Mouse (Mus musculus) Patski (cell line): Measurements from ENCODE around the gene Gm27027. TPM values are rescaled to one million over a fixed set of nuclear protein-coding genes. Genes with fewer than 3 reads are reported as not detected.

Source experiments
- ATAC-seq: fragments of 100-300 bp; one replicate; pipeline ENCODE4 v1.8.0; 2021
- CTCF ChIA-PET: fragments of 350-600 bp; sonication (Branson Sonifier 250); formaldehyde crosslinking; loops from one replicate; lab custom pipeline; 2022; ENCODE audit warnings: inconsistent platforms; lab: Charles Lee
- POLR2A ChIA-PET: fragments of 350-600 bp; sonication (Branson Sonifier 250); formaldehyde crosslinking; loops from one replicate; lab custom pipeline; 2022; ENCODE audit warnings: antibody characterized with exemption, inconsistent platforms; lab: Charles Lee
- DNase-seq: peaks from one replicate; pipeline ENCODE4 v3.0.0-alpha.2; 2011; ENCODE audit warnings: low read depth, low spot score
- H3K27me3 ChIP-seq: fragments of 371-371 bp; one replicate; pipeline ENCODE4 v1.5.1; 2021
- CTCF ChIP-seq: fragments of 100-300 bp; IDR thresholded peaks from one replicate; pipeline ENCODE4 v1.5.1; 2021
- in situ Hi-C: fragments of 300-500 bp; cut with MboI; formaldehyde crosslinking; loops from 3 replicates; pipeline ENCODE4 v1.11.1; 2018; ENCODE audit warnings: low pct_unique_long_range_greater_than_20kb, mixed read lengths
- polyA plus RNA-seq: library from polyadenylated mRNA; unstranded; gene quantifications from one replicate; pipeline ENCODE4 v1.2.3, GENCODE M21; 2021

Gm27027 gene
- polyA plus RNA-seq, 1 experiment from 2014 or later, result not detected

DNA sequence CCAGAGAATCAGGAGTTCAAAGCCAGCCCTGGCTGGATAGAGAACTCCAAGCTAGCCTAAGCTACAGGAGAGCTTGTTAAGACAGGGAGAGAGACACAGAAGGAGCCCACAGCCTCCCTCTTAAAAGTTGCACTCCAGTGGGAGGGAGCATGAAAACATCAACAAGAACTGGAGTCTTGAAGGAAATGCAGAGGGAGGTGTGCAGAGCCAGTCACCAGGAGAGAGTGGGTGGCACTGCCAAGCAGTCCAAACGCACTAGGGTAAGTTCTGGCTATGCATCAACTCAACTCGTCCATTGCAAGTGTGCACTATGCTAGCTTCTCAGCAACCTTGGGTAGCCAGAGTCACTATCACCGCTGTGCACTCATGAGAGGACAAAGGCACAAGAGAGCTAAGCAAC is 37.9 kb downstream of the Gm27027 start:
- no peak for ATAC-seq
- no peak for DNase-seq
- POLR2A ChIA-PET, result no interaction called here
- in situ Hi-C loops, result no loop called here
- peaks cover 22% of the 10 kb centered on the region for H3K27me3 ChIP-seq
- CTCF ChIA-PET, result no interaction called here
- no peak for TF ChIP-seq CTCF

DNA sequence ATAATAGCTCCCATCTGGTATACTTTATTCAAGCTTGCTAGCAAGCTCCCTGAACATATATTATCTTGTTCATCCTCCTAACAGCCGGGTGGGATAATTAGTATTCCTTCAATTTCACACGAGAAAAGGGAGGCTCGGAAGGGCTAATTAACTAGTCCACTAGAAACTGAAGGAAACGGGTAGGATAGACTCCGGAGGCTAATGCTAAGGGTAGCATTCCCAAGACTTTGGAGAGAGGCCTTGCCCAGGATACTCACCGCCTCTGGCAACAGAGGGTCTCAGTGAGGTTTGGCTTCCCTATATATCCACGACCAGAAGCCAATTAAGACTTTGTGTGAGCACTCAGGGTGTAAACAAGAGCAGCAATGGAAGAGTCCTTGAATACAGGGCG is 38.4 kb downstream of the Gm27027 start:
- ATAC-seq (no peak), DNase-seq (no peak)
- TF ChIP-seq CTCF, result no peak
- ChIA-PET POLR2A (interaction anchor here (0.6 kb wide), 1 partner anchor 60 kb away, joined by 3 read pairs; no protein-coding TSS in a partner anchor), CTCF (no interaction called here)
- in situ Hi-C loops, result no loop called here
- H3K27me3 ChIP-seq, result peaks cover 22% of the 10 kb centered on the region

DNA sequence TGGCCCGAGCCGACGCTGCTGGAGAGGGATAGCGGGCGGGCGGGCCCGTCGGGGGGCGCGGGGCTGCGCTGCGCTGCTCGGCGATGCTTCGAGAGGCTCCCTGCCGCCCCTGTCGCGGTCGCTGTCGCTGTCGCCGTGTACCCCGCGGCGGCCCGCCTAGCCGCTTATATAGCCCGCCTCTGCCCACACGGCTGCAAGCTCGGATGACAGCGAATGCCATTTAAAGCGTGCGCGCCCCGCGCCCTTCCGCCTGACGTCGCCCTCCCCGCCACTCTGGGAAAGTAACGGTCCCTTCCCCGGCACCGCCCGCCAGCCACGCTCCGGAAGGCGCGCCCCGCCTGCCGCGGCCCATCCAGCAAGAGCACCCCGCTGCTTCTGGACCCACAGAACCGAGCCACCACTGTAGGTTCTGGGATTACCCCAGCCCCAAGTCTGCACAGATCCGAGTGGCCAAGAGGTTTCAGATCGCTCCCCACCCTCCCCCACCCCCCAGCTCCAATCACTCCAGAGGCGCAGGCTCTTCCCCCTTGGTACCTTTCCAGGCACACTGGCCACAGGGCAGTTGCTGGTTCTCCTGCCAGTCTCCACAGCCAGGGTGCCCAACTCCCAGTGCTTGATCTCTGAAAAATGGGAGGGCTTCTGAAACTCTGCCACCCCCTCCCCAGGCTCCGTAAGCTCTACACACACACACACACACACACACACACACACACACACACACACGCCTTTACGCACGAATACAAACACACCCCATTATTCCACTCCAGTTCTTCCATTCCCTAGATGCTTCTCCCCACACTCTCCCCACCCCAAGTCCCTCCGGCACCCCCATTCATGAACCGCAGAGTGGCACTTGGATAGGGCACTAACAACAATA is 39.0 kb downstream of the Gm27027 start, which contains the start of gene Gm13889:
Gm13889 (minus strand) TSS at position 294 of the 877 bp plus-strand sequence.
- in situ Hi-C loops, result no loop called here
- DNase-seq (no peak), ATAC-seq (no peak)
- no peak for TF ChIP-seq CTCF
- CTCF ChIA-PET, result no interaction called here
- POLR2A ChIA-PET, result interaction anchor here (0.6 kb wide), 1 partner anchor 61 kb away, joined by 3 read pairs; no protein-coding TSS in a partner anchor
- H3K27me3 ChIP-seq, result peaks cover 22% of the 10 kb centered on the region

DNA sequence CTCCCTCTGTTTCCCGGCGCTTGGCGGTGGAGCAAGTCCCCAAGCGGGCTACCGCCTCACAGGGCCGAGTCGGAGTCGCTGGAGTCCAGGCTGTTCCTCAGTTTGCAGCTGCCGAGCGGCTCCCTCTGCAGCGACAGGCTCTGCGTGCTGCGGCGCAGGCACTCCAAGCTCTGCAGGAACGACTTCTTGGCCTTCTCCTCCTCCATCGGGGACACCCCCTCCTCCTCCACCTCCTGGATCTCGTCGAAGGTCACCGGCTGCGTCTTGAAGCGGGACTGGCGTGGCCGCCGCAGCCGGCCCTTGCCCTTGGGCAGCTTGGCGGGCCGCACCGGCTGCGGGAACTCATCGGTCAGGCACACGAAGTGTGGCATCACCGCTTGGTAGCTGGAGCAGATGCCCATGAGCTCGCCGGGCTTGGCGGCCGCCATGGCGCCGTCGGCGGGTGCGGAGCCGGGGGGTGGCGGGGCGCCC is 39.8 kb downstream of the Gm27027 start:
- no peak for DNase-seq
- no peak for TF ChIP-seq CTCF
- ChIA-PET POLR2A (no interaction called here), CTCF (no interaction called here)
- peak; percentile 56 for ATAC-seq
- H3K27me3 ChIP-seq, result peaks cover 22% of the 10 kb centered on the region
- in situ Hi-C loops, result no loop called here

DNA sequence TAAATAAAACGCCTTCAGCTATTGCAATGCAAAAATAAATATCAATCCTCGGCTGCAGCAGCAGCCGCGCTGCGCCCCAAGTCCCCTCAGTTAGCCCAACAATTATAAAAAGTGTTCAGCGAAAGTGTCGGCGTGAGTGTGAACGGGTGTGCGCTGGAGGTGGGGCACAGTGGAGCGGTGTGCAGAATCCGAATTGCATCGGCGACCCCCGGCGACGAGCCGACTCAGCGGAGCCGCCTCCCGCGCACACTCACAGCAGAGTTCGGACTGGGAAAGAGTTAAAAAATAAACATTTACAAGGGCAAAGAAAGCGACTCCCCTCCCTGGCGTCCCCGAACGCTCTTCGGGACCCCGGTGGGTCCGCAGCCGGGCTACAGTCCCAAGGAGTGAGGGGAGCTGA is 40.3 kb downstream of the Gm27027 start:
- ChIA-PET CTCF (no interaction called here), POLR2A (interaction anchor here (0.6 kb wide), 1 partner anchor 49 kb away, joined by 3 read pairs; no protein-coding TSS in a partner anchor)
- H3K27me3 ChIP-seq, result peaks cover 22% of the 10 kb centered on the region
- DNase-seq, result no peak
- TF ChIP-seq CTCF, result no peak
- ATAC-seq, result no peak
- in situ Hi-C loops, result no loop called here

DNA sequence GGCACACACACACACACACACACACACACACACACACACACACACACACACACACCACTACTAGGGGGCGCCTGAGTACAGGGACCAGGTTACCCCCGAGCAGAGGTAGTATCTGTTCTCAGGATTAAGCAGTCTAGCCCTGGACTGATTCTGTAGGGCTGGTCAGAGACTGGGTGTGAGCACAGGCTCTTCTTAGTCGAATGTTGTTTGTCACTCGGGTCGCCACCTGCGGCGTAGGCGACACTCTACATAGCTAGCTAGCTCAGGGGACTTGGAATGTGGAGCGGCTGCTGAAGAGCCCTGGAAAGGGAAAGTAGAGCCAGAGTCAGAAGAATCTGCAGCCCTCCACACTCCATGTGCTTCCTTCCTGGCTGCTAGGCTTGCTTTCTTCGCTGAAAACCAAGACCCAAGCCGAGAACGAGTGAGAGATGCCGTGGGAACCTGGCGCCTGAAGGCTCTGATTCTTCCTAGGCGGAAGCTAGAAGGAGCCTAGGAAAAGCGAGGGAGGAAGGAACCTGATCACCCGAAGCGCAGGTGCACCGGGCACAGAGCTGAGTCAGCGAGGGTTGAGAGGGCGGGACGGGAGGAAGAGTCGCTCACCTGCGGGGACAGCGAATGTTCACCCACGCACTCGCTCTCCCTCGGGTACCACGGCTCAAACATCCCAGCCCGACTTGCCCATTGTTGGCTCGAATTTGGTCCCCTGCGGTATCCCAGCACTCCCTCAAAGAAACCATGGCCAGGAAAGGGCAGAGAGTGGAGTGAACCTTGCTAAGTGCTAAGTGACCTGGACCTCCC is 41.2 kb downstream of the Gm27027 start:
- POLR2A ChIA-PET, result no interaction called here
- ATAC-seq, result no peak

DNA sequence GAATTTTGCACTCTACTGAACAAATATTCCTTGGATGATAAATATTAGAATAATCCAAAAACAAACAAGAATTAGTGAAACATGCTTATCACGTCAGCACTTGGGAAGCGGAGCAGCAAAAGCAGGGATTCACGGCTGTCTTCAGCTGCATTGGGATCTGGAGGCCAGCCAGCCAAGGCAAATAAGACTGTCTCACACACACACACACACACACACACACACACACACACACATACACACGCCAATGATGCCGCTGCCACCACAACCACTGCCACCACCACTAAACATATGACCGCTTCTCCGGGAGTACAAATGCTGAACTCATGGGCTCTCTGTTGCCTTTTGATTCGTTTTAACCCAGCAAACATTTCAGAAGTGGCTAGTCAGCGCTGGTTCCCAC is 42.4 kb downstream of the Gm27027 start:
- in situ Hi-C loops, result no loop called here
- TF ChIP-seq CTCF, result no peak
- DNase-seq (no peak), ATAC-seq (no peak)
- H3K27me3 ChIP-seq, result peaks cover 28% of the 10 kb centered on the region
- CTCF ChIA-PET, result no interaction called here
- POLR2A ChIA-PET, result no interaction called here

More for the DNA sequence above, 41.2 kb downstream of the Gm27027 start:
- peaks cover 22% of the 10 kb centered on the region for H3K27me3 ChIP-seq
- no peak for TF ChIP-seq CTCF
- no peak for DNase-seq
- in situ Hi-C loops, result no loop called here
- CTCF ChIA-PET, result interaction anchor here (0.7 kb wide), 1 partner anchor 301 kb away, joined by 3 read pairs; no protein-coding TSS in a partner anchor

DNA sequence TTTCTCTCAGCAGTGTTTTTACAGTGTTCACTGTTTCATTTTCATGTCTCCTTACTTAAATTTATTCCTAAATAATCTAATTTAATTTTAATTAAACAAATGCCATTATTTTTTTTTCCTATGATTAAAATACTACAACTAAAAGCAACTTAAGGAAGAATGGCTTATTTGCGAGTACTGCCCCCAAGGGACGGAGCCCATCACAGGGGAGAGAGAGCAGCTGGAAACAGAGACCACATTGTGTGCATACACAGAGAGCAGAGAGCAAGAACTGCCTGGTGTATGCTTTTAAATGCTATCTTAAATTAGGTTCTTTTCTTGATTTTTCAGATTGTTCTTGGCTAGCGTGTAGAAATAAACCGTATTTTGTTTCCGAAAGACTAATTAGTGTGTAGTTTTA is 49.2 kb downstream of the Gm27027 start:
- POLR2A ChIA-PET, result no interaction called here
- CTCF ChIA-PET, result interaction anchor here (1.3 kb wide), 1 partner anchor 37 kb away, joined by 4 read pairs; no protein-coding TSS in a partner anchor
- ATAC-seq, result no peak
- in situ Hi-C loops, result no loop called here
- no peak for DNase-seq
- TF ChIP-seq CTCF, result no peak
- H3K27me3 ChIP-seq, result peaks cover 6% of the 10 kb centered on the region

DNA sequence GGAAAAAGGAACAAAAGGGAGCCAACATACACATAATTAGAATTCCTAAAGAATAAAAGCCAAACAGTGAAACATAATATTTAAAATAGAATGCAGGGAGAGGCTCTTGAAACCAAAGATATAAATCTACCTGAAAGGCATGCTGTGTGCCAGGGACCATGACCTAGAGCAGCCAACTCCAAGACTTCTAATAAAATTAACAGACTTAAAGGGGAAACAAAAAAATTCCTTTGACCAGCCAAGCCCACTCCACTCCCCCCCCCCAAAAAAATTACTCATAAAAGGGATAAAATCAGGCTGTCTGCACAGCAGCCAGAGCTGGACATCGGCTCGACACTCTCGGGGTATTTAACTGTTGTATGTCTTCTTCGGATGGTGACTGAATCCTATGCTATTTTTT is 51.3 kb downstream of the Gm27027 start:
- DNase-seq (no peak), ATAC-seq (no peak)
- peaks cover 6% of the 10 kb centered on the region for H3K27me3 ChIP-seq
- POLR2A ChIA-PET, result no interaction called here
- in situ Hi-C loops, result no loop called here
- CTCF ChIA-PET, result no interaction called here
- TF ChIP-seq CTCF, result no peak

DNA sequence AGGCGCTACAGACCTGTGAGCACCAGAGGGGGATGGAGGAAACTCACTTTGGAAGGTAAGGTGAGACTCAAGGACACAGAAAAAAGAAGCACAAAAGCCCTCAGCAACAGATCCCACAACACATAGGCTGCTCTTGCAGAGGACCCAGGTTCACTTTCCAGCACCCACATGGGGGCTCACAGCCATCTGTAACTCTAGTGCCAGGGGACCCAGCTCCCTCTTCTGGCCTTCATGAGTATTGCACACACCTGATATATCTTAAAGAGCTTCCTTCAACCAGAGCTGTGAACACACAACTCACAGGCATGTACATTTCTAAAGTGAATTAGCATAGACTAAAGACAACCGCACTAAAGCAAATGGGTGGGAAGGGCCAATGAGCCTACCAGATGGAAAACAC is 52.1 kb downstream of the Gm27027 start:
- no peaks in the 10 kb centered on the region for H3K27me3 ChIP-seq
- no peak for TF ChIP-seq CTCF
- DNase-seq (no peak), ATAC-seq (no peak)
- POLR2A ChIA-PET, result no interaction called here
- in situ Hi-C loops, result no loop called here
- CTCF ChIA-PET, result no interaction called here
